Mouse (Mus musculus) forebrain, postnatal 0 days (tissue): Measurements from ENCODE around the gene Cdx2. TPM values are rescaled to one million over a fixed set of nuclear protein-coding genes. Genes with fewer than 3 reads are reported as not detected.

Experiments
- ATAC-seq: fragments of 200-750 bp; cut with Nextera tagmentation; 2 replicates; pipeline ENCODE4 v1.8.0; 2017; ENCODE audit warnings: mild to moderate bottlenecking, moderate library complexity
- DNase-seq: peaks from one replicate; pipeline ENCODE4 v3.0.0-alpha.2; 2015
- H3K27ac ChIP-seq: fragments of 300-500 bp; sonication (generic); 2 replicates; pipeline ENCODE4 v1.5.1; 2014; ENCODE audit warnings: low read depth, mild to moderate bottlenecking, antibody characterized with exemption, low read length, moderate library complexity, mixed read lengths
- H3K27me3 ChIP-seq: fragments of 300-500 bp; sonication (generic); 2 replicates; pipeline ENCODE4 v1.6.1; 2014; ENCODE audit warnings: mild to moderate bottlenecking, low read length, mixed read lengths; ENCODE audit not compliant: insufficient read depth
- H3K36me3 ChIP-seq: fragments of 300-500 bp; sonication (generic); 2 replicates; pipeline ENCODE4 v1.6.1; 2014; ENCODE audit warnings: mild to moderate bottlenecking, moderate library complexity; ENCODE audit not compliant: insufficient read depth
- H3K4me1 ChIP-seq: fragments of 300-500 bp; sonication (generic); 2 replicates; pipeline ENCODE4 v1.6.1; 2014; ENCODE audit warnings: antibody characterized with exemption; ENCODE audit not compliant: insufficient read depth
- H3K4me2 ChIP-seq: fragments of 300-500 bp; sonication (generic); 2 replicates; pipeline ENCODE4 v1.6.1; 2014; ENCODE audit warnings: low read depth, mild to moderate bottlenecking, moderate library complexity
- H3K4me3 ChIP-seq: fragments of 300-500 bp; sonication (generic); 2 replicates; pipeline ENCODE4 v1.5.1; 2014; ENCODE audit warnings: low read depth, low read length, mixed read lengths
- H3K9ac ChIP-seq: fragments of 300-500 bp; sonication (generic); 2 replicates; pipeline ENCODE4 v1.6.1; 2014; ENCODE audit warnings: mild to moderate bottlenecking
- H3K9me3 ChIP-seq: fragments of 300-500 bp; sonication (generic); 2 replicates; pipeline ENCODE4 v1.6.1; 2016; ENCODE audit warnings: low read length
- CTCF ChIP-seq: sonication (generic); IDR thresholded peaks from 2 replicates; pipeline ENCODE4 v1.5.1; 2016; ENCODE audit warnings: antibody characterized with exemption, control low read depth, low read depth
- WGBS: fragments of 180-500 bp; shearing (Covaris S2); extraction: QIAGEN DNeasy Blood & Tissue Kit; methylation state at CpG from one replicate; pipeline ENCODE4 v1.1.7; 2014; 5-methylcytosine and 5-hydroxymethylcytosine counted together
- polyA plus RNA-seq: library from polyadenylated mRNA; unstranded; fragments of >200 nt; fragmentation: Nextera tagmentation; extraction: Ambion mirVana; gene quantifications from 2 replicates; pipeline ENCODE4 v1.2.1, GENCODE M21; 2015
- total RNA-seq: library from RNA; depleted of rRNA; stranded (reverse); fragments of >200 nt; gene quantifications from 2 replicates; pipeline ENCODE4 v1.2.3, GENCODE M21; 2014; rRNA removed

Gene Cdx2
- total RNA-seq (not detected in 2 replicates), polyA plus RNA-seq (not detected in 2 replicates)

DNA sequence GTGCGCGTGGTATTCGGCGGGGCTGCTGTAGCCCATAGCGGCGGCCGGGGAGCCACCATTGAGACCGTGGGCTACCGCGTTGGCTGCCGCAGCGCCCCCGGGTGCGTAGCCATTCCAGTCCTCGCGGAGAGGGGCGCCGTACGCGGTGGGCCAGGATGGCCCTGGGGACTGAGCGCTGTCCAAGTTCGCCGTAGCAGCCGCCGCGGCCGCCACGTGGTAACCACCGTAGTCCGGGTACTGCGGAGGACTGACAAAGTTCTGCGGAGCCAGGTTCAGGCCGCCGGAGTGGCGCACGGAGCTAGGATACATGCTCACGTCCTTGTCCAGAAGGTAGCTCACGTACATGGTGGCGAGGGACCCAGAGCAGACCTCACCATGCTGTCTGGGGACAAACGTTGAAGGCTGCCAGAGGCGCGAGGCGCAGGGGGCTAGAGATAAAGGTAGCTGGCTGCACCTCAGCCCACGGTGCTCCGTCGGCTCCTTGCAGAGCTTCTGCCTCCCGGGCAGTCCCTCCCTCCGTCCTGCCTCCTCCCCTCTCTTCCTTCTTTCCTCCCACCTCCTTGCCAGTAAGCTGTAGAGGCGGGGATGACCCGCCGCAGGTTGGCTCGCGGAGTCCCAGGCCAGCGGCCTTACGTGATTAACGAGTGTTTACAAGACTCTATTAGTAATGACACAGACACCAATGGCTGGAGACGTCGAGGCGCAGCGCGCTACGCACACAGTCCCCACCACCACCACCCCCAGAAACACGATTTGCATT, at the start of gene Cdx2:
Gene Cdx2 (minus strand): TSS at position 633 of the 760 bp plus-strand sequence.
- TF ChIP-seq CTCF, result no peak
- no peak within 1 kb of the TSS for H3K4me2 ChIP-seq
- H3K27me3 ChIP-seq, result peaks cover 96% of the 10 kb centered on the region
- 1% methylated on average over 63 of the region's 63 CpGs for WGBS
- no peaks in the 10 kb centered on the region for H3K36me3 ChIP-seq
- no peak within 1 kb of the TSS for H3K27ac ChIP-seq
- H3K4me1 ChIP-seq, result no peaks in the 10 kb centered on the region
- H3K9ac ChIP-seq, result no peak within 1 kb of the TSS
- DNase-seq, result no peak
- H3K4me3 ChIP-seq, result no peak within 1 kb of the TSS; the same call in 1 of the 2 replicates
- no peak for ATAC-seq
- no peaks in the 10 kb centered on the region for H3K9me3 ChIP-seq

DNA sequence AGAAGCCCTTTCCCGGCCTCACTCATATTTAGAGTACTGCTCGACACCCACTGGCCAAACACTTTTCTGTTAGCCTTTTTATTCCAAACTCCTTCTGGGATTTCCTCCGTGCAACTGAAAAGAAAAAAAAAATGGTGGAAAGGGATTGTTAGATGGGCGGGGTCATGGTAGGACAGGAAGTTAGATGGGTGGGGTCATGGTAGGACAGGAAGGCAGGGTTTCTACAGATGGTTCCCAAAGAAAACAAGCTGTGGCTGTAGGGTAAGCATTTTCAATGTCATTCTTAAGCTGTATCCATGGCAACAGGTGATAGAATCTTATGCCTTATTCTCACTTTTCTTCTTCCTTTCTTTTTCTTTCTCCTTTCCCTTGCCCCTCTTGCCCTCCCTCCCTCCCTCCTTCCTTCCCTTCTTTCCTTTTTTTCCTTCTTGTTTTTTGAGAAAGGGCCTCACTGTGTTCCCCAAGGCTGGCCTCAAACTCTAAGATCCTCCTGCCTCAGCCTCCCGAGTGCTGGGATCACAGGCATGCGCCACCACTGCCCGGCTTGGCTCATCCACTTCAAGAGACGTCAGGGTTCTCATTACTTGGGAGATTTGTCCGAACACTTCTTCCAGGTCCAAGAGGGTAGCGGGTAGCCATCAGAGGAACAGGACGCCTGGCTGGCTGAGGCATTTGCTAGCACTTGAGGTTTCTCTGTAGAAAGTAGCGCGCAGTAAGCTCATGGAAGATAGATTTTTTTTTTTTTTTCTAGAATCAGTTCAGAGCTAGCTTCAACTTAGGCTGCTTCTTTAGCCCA, 49.4 kb upstream of the Cdx2 start:
- WGBS, result 94% methylated on average over 13 of the region's 13 CpGs

DNA sequence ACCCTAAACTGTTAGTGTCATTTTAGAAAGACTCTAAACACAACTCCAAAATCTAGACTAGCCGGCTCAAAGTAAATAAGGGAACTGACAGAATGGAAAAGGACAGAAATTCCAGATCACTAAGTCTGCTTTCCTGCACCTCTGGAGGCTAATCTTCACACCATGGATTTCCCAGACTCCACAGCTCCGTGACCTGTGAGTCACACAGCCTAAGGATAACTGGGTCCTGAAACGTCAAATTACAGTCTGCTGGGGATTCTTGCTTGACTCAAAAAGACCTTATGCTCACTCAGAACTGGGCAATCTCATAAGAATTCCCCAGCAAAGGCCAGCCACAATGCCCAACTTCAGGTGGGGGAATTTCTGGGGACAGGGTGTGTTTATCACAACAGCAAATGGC, 48.7 kb upstream of the Cdx2 start:
- WGBS, result 84% methylated on average over 3 of the region's 3 CpGs
- Histone ChIP-seq H3K27me3 (no peaks in the 10 kb centered on the region), H3K4me2 (no peak overlapping the region), H3K9me3 (no peaks in the 10 kb centered on the region), H3K36me3 (no peaks in the 10 kb centered on the region), H3K4me1 (no peaks in the 10 kb centered on the region), H3K9ac (no peak overlapping the region), H3K27ac (no peak overlapping the region), H3K4me3 (no peak overlapping the region)
- DNase-seq, result no peak
- TF ChIP-seq CTCF, result no peak
- no peak for ATAC-seq

More for the DNA sequence above, 49.4 kb upstream of the Cdx2 start:
- Histone ChIP-seq H3K36me3 (no peaks in the 10 kb centered on the region), H3K9ac (no peak overlapping the region), H3K27ac (no peak overlapping the region), H3K4me2 (no peak overlapping the region), H3K27me3 (no peaks in the 10 kb centered on the region), H3K4me1 (no peaks in the 10 kb centered on the region), H3K9me3 (no peaks in the 10 kb centered on the region), H3K4me3 (no peak overlapping the region)
- no peak for TF ChIP-seq CTCF
- DNase-seq, result no peak
- ATAC-seq, result no peak

GRCm38 (mm10) chr5:147354985-147355384, 47.9 kb upstream of the Cdx2 start:
- DNase-seq (no peak), ATAC-seq (no peak)
- Histone ChIP-seq H3K4me2 (no peak overlapping the region), H3K4me3 (no peak overlapping the region), H3K27me3 (no peaks in the 10 kb centered on the region), H3K27ac (no peak overlapping the region), H3K36me3 (no peaks in the 10 kb centered on the region), H3K4me1 (no peaks in the 10 kb centered on the region), H3K9me3 (no peaks in the 10 kb centered on the region), H3K9ac (no peak overlapping the region)
- no peak for TF ChIP-seq CTCF
- 75% methylated on average over 8 of the region's 8 CpGs for WGBS

GRCm38 (mm10) chr5:147354161-147354780, 47.2 kb upstream of the Cdx2 start:
- no peak for TF ChIP-seq CTCF
- no peak overlapping the region for H3K4me3 ChIP-seq
- ATAC-seq (peak; percentile 40), DNase-seq (no peak)
- WGBS, result 66% methylated on average over 16 of the region's 17 CpGs
- no peaks in the 10 kb centered on the region for H3K4me1 ChIP-seq
- H3K27me3 ChIP-seq, result no peaks in the 10 kb centered on the region
- H3K9me3 ChIP-seq, result no peaks in the 10 kb centered on the region
- H3K9ac ChIP-seq, result no peak overlapping the region
- no peak overlapping the region for H3K4me2 ChIP-seq
- H3K27ac ChIP-seq, result no peak overlapping the region
- no peaks in the 10 kb centered on the region for H3K36me3 ChIP-seq

DNA sequence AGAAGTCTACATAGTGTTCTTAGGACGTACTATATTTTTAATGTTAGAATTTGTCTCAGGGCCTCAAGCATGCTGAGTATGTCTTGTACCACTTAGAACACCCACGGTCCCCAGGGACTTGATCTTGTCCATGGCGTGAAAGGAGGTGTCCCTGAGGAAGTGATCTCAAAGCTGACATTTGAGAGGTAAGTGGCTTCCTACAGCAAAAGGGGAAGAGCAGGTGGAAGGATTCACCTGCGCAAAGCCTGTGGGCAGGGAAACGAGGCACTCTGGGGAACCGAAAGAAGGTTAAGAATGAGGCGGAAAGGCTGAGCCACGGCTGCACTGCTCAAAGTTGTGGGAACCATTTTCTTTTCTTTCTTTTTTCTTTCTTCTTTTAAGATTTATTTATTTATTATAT, 44.9 kb upstream of the Cdx2 start:
- H3K4me2 ChIP-seq, result no peak overlapping the region
- no peaks in the 10 kb centered on the region for H3K4me1 ChIP-seq
- H3K27ac ChIP-seq, result no peak overlapping the region
- no peaks in the 10 kb centered on the region for H3K27me3 ChIP-seq
- H3K4me3 ChIP-seq, result no peak overlapping the region
- no peaks in the 10 kb centered on the region for H3K9me3 ChIP-seq
- no peaks in the 10 kb centered on the region for H3K36me3 ChIP-seq
- no peak overlapping the region for H3K9ac ChIP-seq
- DNase-seq (no peak), ATAC-seq (no peak)
- 89% methylated on average over 8 of the region's 8 CpGs for WGBS
- TF ChIP-seq CTCF, result no peak
